Mouse (Mus musculus) myocyte (in vitro differentiated cells): ENCODE results near the gene Kdm1a.

Experiments
- E2F4 ChIP-seq: IDR thresholded peaks from one replicate; pipeline ENCODE4 v1.6.1; 2011; ENCODE audit warnings: mild to moderate bottlenecking, control low read depth, moderate library complexity; ENCODE audit not compliant: insufficient read depth
- MAX ChIP-seq: IDR thresholded peaks from one replicate; pipeline ENCODE4 v1.6.1; 2011; ENCODE audit warnings: low read depth, mild to moderate bottlenecking, control low read depth
- POLR2A ChIP-seq: IDR thresholded peaks from one replicate; pipeline ENCODE4 v1.6.1; 2011; ENCODE audit warnings: low read depth, mild to moderate bottlenecking, control low read depth, moderate library complexity; ENCODE audit not compliant: insufficient read length
- SRF ChIP-seq: IDR thresholded peaks from one replicate; pipeline ENCODE4 v1.6.1; 2011; ENCODE audit warnings: low read depth; ENCODE audit not compliant: control insufficient read depth, insufficient read length

GRCm38 (mm10) chr4:136509857-136510256 lies 92.7 kb downstream of the Kdm1a start:
- no peak for TF ChIP-seq SRF
- no peak for TF ChIP-seq E2F4
- no peak for TF ChIP-seq MAX
- TF ChIP-seq POLR2A: no peak
